In the genomic region with DNA sequence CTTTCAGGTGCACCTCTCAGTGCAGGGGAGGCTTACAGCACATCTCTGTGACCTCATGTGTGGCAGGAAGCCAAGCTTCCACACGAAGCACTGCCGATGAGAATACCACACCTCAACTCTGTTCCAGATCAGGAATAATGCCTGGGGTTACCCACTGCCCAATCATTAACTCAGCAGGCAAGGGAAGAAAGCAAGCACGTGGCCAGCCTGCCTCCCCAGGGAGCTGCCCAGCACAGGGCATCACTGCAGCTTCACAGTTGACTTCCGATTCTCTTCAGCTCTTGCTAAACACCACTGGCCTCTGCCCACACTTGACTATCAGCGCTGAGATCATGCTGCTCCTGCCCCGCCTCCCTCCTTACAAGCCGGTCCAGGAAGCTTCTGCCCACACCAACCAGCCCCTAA, we compare ENCODE assay signal across 8 mouse cellular contexts. TPM values are rescaled to one million over a fixed set of nuclear protein-coding genes. Genes with fewer than 3 reads are reported as not detected.
A peak's percentile ranks its signal among the peaks of the same experiment; 100 is the strongest.
DNase-seq lines count a peak whose midpoint lies in the region; ATAC-seq and TF ChIP-seq lines count a peak whose summit lies in the region.

No protein-coding gene starts in this region.

- H3K4me2 ChIP-seq in hindbrain, postnatal 0 days (ENCODE audit: low read depth, low read length): peak overlapping the region; percentile 21; the same call in 1 of the 2 replicates
- H3K4me2 ChIP-seq in liver, embryonic 13.5 days: peak overlapping the region; percentile 23

- no peaks in the 10 kb centered on the region for H3K36me3 ChIP-seq in hindbrain, postnatal 0 days (ENCODE audit: insufficient read depth, low read length)
- no peaks in the 10 kb centered on the region for H3K36me3 ChIP-seq in liver, embryonic 13.5 days

- ATAC-seq in hindbrain, postnatal 0 days: peak; percentile 58; the same call in 1 of the 2 replicates
- peak; percentile 66 for ATAC-seq in liver, embryonic 13.5 days (ENCODE audit: low read depth)

- no peaks in the 10 kb centered on the region for H3K9me3 ChIP-seq in hindbrain, postnatal 0 days (ENCODE audit: low read length)
- no peaks in the 10 kb centered on the region for H3K9me3 ChIP-seq in liver, embryonic 13.5 days (replicated peaks)

- H3K4me1 ChIP-seq in hindbrain, postnatal 0 days (ENCODE audit: insufficient read depth, low read length): peaks cover 10% of the 10 kb centered on the region
- H3K4me1 ChIP-seq in liver, embryonic 13.5 days (replicated peaks): peaks cover 56% of the 10 kb centered on the region

- WGBS in hindbrain, postnatal 0 days: 12% methylated on average over 7 of the region's 7 CpGs
- 12% methylated on average over 7 of the region's 7 CpGs for WGBS in liver, embryonic 13.5 days (ENCODE audit: insufficient replicate concordance)

- H3K9ac ChIP-seq in hindbrain, postnatal 0 days (replicated peaks; ENCODE audit: low read length): 0 out of 2 replicates have a peak overlapping the region, but pooled peaks have one; percentile 13
- H3K9ac ChIP-seq in liver, embryonic 13.5 days: peak overlapping the region; percentile 5; the same call in 1 of the 2 replicates

- DNase-seq in thymus, postnatal 25 days: peak; percentile 22
- no peak for DNase-seq in thymus, postnatal 0 days (ENCODE audit: low spot score)
- peak; percentile 78 to 80 for DNase-seq in adrenal gland, postnatal 36 days
- peak; percentile 12 for DNase-seq in gastrocnemius, postnatal 10 days
- peak; percentile 31 for DNase-seq in hindbrain, postnatal 0 days (ENCODE audit: low spot score)
- DNase-seq in liver, embryonic 13.5 days: peak; percentile 25
- peak; percentile 72 for DNase-seq in natural killer cell, adult 2 months (ENCODE audit: low spot score in 2 of 2)
- no peak for DNase-seq in layer of hippocampus, postnatal 36 days

- H3K27ac ChIP-seq in hindbrain, postnatal 0 days: peak overlapping the region; percentile 32
- 0 out of 2 replicates have a peak overlapping the region, but pooled peaks have one; percentile 2 for H3K27ac ChIP-seq in liver, embryonic 13.5 days

- no peak overlapping the region for H3K4me3 ChIP-seq in hindbrain, postnatal 0 days (ENCODE audit: low read length)
- no peak overlapping the region for H3K4me3 ChIP-seq in liver, embryonic 13.5 days (replicated peaks)

- no peaks in the 10 kb centered on the region for H3K27me3 ChIP-seq in hindbrain, postnatal 0 days (ENCODE audit: insufficient read depth, low read length)
- H3K27me3 ChIP-seq in liver, embryonic 13.5 days: no peaks in the 10 kb centered on the region

- TF ChIP-seq CTCF in hindbrain, postnatal 0 days (IDR thresholded peaks at IDR 0.05; ENCODE audit: low read depth): no peak

RNA-seq across cellular contexts. Expression of gene Bptf, which starts 7.6 kb away (rescaled TPM):
- 35.3 and 54.9 TPM in 2 replicates for polyA plus RNA-seq in thymus, postnatal 0 days (2015; fragmentation: Nextera tagmentation; extraction: Ambion mirVana)
- 10 to 100 TPM; 40.7 to 44.7 TPM for total RNA-seq in adrenal gland, postnatal 36 days (2021)
- total RNA-seq in gastrocnemius, postnatal 10 days (2021): 10 to 100 TPM; 25.5 to 35.1 TPM
- total RNA-seq in hindbrain, postnatal 0 days (2014; rRNA removed): 30.0 and 42.1 TPM in 2 replicates
- polyA plus RNA-seq in hindbrain, postnatal 0 days (2015; fragmentation: Nextera tagmentation; extraction: Ambion mirVana): 19.7 and 19.8 TPM in 2 replicates
- polyA plus RNA-seq in liver, embryonic 13.5 days (2015; fragmentation: Nextera tagmentation; extraction: Ambion mirVana): 8.7 and 9.3 TPM in 2 replicates
- 10 to 100 TPM; 64.1 to 74.8 TPM for total RNA-seq in layer of hippocampus, postnatal 36 days (2021)

Comparison
In these comparisons a context has a peak if more than half of its experiments do, and no peak if none do; other contexts are left out.
1. DNase-seq: peak in thymus, postnatal 25 days (single experiment), adrenal gland, postnatal 36 days (2 of 2), gastrocnemius, postnatal 10 days (single experiment), hindbrain, postnatal 0 days (single experiment), liver, embryonic 13.5 days (single experiment) and natural killer cell, adult 2 months (2 of 2); none in thymus, postnatal 0 days (single experiment) and layer of hippocampus, postnatal 36 days (0 of 2).